Mouse (Mus musculus) erythroid progenitor cell, adult 5-6 weeks (primary cell): ENCODE data around the gene Zfp524. TPM values are rescaled to one million over a fixed set of nuclear protein-coding genes. Genes with fewer than 3 reads are reported as not detected.
"Not testable (repeated sequence)": the region's sequence is repeated elsewhere in the genome, so short reads cannot be mapped to it uniquely, and the experiment has no call there.

ENCODE experiments used
- ATAC-seq: replicated peaks from 2 replicates; pipeline ENCODE4 v1.8.0; 2016; ENCODE audit warnings: moderate number of reproducible peaks, mild to moderate bottlenecking, moderate TSS enrichment, inconsistent platforms; ENCODE audit not compliant: poor library complexity, low FRiP score, severe bottlenecking
- total RNA-seq, 2 experiments: library from RNA; stranded (forward) in 1 of 2; stranded (reverse) in 1 of 2; fragments of 150-400 nt in 1 of 2; fragments of 186-747, 209-891 nt in 1 of 2; gene quantifications; 2 replicates each; pipeline versions ENCODE4 v1.2.3 to v1.2.4; 2015 to 2017; ENCODE audit warnings: low replicate concordance in 2 of 2

Gene Zfp524
- total RNA-seq, 2 experiments from 2014 or later = 3.2 to 16.3 TPM

- peak; percentile 81 for ATAC-seq
These were observed 1.1 kb downstream of the Zfp524 start, which contains the start of gene Gm44973 for GRCm38 (mm10) chr7:5015118-5016001. Gene Gm44973 (plus strand): TSS chr7:5015496.

- ATAC-seq = no peak
These were observed 1.8 kb downstream of the Zfp524 start for GRCm38 (mm10) chr7:5016057-5016456.

GRCm38 (mm10) chr7:5016920-5017319, 2.7 kb downstream of the Zfp524 start:
- no peak for ATAC-seq

GRCm38 (mm10) chr7:5017352-5017751, 3.1 kb downstream of the Zfp524 start:
- ATAC-seq = no peak

GRCm38 (mm10) chr7:5017931-5018330, 3.7 kb downstream of the Zfp524 start:
- ATAC-seq = no peak

DNA sequence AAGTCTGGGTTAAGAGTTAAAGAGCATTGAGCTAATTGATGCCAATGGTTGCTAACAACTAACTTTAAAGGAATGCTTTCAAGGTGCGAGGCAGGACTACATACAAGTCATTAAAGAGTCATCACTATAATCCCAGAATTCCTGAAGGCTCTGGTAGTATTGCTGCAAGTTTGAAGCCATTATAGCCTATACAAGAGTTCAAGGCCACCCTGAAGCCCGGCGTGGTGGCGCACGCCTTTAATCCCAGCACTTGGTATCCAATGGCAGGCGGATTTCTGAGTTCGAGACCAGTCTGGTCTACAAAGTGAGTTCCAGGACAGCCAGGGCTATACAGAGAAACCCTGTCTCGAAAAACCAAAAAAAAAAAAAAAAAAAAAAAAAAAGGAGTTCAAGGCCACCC, 5.4 kb downstream of the Zfp524 start:
- not testable (repeated sequence) for ATAC-seq

- ATAC-seq = peak; percentile 93
These were observed 5.9 kb downstream of the Zfp524 start, which contains the start of the genes Zfp865 and Ccdc106 for GRCm38 (mm10) chr7:5020000-5020681. Gene Zfp865 (plus strand): TSS chr7:5020376. Gene Ccdc106 (plus strand): TSS chr7:5020553.

DNA sequence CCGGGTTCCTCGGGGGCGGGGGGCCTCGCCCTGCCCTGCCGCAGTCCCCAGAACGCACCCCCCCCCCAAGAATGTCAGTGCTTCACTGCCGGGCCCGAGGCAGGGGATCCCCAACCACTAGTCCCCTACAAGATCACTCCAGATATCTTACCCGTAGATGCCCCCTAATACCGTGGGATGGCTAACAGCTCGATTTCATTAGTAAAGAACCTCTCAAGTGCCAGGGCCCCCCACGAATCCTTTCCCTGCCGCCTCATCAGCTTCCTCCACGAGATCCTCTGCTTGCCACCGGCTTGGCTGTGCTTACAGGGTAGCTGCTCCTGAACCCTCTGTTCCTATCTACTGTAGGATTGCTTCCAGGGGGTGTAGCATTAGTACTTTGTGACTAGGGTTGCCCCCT, 6.5 kb downstream of the Zfp524 start:
- ATAC-seq = no peak

- no peak for ATAC-seq
These were observed 7.0 kb downstream of the Zfp524 start for GRCm38 (mm10) chr7:5021197-5021596.

- ATAC-seq = no peak
These were observed 15.3 kb downstream of the Zfp524 start for GRCm38 (mm10) chr7:5029543-5029942.

DNA sequence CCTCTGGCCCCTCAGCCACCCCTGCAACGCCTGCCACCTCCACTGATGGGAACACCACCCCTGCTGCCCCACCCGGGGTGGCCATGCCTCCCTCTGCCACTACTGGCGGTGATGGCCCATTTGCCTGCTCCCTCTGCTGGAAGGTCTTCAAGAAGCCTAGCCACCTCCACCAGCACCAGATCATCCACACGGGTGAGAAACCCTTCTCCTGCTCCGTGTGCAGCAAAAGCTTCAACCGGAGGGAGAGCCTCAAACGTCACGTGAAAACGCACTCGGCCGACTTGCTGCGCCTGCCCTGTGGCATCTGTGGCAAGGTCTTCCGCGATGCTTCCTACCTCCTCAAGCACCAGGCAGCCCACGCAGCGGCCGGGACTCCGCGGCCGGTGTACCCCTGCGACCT, 15.7 kb downstream of the Zfp524 start:
- no peak for ATAC-seq

DNA sequence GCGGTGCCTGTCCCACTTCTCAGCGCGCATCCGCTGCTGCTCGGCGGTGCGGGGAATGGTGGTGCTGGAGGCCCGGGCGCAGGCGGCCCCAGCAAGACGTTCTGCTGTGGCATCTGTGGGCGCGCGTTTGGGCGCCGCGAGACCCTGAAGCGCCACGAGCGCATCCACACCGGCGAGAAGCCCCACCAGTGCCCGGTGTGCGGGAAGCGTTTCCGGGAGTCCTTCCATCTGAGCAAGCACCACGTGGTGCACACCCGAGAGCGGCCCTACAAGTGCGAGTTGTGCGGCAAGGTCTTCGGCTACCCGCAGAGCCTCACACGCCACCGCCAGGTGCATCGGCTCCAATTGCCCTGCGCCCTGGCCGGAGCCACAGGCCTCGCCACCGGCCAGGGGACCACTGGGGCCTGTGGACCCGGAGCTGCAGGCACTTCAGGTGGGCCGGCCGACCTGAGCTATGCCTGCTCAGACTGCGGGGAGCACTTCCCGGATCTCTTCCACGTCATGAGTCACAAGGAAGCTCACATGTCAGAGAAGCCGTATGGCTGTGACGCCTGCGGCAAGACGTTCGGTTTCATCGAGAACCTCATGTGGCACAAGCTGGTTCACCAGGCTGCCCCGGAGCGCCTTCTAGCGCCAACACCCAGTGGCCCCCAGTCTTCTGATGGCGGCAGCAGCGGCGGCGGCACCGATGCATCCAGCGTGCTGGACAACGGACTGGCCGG, 16.5 kb downstream of the Zfp524 start:
- ATAC-seq = no peak

- ATAC-seq = no peak
These were observed 17.3 kb downstream of the Zfp524 start for GRCm38 (mm10) chr7:5031496-5031895.

DNA sequence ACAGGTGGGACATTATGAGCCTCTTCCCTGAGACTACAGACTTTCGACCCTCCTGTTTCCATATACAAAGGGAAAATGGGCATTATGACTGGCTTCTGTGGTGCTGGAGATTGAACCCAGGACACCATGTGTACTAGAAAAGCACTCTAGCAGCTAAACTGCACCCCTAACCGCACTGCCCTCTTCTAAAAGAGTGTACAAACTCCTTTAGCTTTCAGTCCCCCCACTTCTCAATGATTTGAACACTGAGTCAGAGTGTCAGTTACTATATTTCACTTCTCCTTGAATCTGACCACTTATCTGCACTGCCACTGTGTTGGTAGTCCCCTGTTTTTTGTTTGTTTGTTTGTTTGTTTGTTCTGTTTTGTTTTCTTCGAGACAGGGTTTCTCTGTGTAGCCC, 19.6 kb downstream of the Zfp524 start, which contains the start of gene 4632433K11Rik:
TSS of gene 4632433K11Rik (plus strand) at position 301 of the 400 bp plus-strand sequence.
- no peak for ATAC-seq

- no peak for ATAC-seq
These were observed 21.4 kb downstream of the Zfp524 start for GRCm38 (mm10) chr7:5035628-5036027.

DNA sequence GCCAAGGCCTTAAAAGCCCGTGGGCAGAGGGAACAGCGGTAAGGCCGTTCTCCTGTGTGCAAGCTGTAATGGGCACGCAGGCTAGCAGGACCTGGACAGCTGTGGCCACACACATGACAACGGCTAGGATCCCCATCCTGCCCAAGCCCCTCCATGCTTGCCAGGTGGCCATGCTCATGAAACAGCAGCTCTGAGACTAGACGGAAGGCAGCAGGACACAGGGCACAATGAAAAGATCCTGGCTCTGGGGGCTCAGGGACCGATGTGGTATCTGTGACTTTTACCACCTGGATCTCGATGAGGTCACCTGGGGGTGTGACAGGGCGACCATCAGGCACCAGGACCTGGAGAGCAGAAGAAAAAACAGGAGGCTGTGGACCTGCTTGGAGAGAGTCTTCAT, 21.9 kb downstream of the Zfp524 start:
- ATAC-seq = no peak

DNA sequence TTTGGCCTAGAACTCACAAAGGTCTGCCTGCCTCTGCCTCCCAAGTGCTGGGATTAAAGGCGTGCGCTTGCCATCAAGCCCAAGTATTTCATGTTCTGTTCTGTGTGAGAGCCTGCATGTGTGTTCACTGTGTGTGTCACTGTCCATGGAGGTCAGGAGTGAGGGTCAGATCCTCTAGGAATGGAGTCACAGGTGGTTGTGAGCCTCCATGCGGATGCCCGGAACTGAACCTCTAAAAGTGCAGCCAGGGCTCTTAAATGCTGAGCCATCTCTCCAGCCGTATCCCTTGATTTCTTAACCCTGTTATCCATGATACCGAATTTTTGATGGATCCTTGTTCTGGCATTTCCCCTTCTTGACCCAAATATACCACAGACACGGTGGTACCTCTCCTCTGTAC, 22.8 kb downstream of the Zfp524 start:
- ATAC-seq = no peak

DNA sequence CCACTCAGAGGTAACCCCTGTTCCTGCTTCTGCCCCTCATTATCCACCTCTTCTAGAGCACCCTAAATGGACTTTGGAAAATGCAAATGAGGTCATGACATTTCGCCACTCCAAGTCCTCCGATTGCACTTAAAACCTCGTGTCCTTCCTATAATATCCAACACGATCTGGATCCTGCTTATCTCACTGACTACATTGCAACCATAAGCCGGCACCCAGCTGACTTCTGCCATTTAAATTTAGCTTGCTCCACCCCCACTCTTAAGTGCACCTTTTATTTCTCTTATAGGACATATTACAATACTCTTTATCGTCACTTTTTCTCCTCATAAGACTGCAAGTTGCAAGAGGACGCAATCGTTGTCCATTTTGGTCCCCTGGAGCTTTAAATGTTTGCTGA, 23.3 kb downstream of the Zfp524 start:
- no peak for ATAC-seq

- ATAC-seq = peak; percentile 95
These were observed 24.0 kb downstream of the Zfp524 start, which contains the start of gene Zfp784 for GRCm38 (mm10) chr7:5038109-5038732. Gene Zfp784 (minus strand): TSS chr7:5038446.

DNA sequence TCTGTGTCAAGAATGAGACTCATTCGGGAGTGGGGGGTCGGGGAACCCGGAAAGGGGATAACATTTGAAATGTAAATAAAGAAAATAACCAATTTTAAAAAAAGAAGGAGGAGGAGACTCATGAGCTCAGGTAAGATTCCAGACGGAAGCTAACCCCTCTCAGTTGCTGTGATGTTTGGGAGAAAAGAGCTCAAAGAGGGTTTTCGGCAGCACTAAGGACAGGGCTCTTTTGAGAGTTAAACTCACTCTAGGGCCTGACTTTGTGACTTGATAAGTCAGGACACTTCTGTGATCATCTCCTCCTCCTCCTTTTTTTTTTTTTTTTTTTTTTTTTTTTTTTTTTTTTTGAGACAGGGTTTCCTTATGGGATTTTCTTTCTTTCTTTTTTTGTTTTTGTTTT, 24.7 kb downstream of the Zfp524 start:
- no peak for ATAC-seq
